Mouse (Mus musculus): ENCODE results near the gene Trank1. TPM values are rescaled to one million over a fixed set of nuclear protein-coding genes. Genes with fewer than 3 reads are reported as not detected.

Trank1 gene
- polyA plus RNA-seq, 1 experiment from 2014 or later, result 0.39 TPM

GRCm38 (mm10) chr9:111386569-111386968, 75.0 kb downstream of the Trank1 start:
- 21% methylated on average over 2 of the region's 2 CpGs for WGBS
- H3K4me3 ChIP-seq (ENCODE audit: low read depth, low read length), result no peak overlapping the region
- H3K27me3 ChIP-seq (replicated peaks; ENCODE audit: control insufficient read depth, insufficient read depth, low read length), result no peaks in the 10 kb centered on the region
- H3K4me1 ChIP-seq (replicated peaks; ENCODE audit: control insufficient read depth, insufficient read depth, low read length), result 0 out of 2 replicates have a peak, but pooled peaks cover 14% of the 10 kb centered on the region
- TF ChIP-seq CTCF (IDR thresholded peaks at IDR 0.05; ENCODE audit: low read depth), result no peak
- no peaks in the 10 kb centered on the region for H3K9me3 ChIP-seq (ENCODE audit: control insufficient read depth)
- no peaks in the 10 kb centered on the region for H3K36me3 ChIP-seq (ENCODE audit: control insufficient read depth, insufficient read depth)
- H3K9ac ChIP-seq (ENCODE audit: low read depth, low read length), result no peak overlapping the region
- ATAC-seq, result peak; percentile 26; the same call in 1 of the 2 replicates
- H3K27ac ChIP-seq (ENCODE audit: low read depth, low read length), result peak overlapping the region; percentile 74
- H3K4me2 ChIP-seq (replicated peaks; ENCODE audit: low read depth), result no peak overlapping the region

GRCm38 (mm10) chr9:111387576-111387975, 76.0 kb downstream of the Trank1 start:
- Histone ChIP-seq H3K4me1 (replicated peaks; ENCODE audit: control insufficient read depth, insufficient read depth, low read length) (0 out of 2 replicates have a peak, but pooled peaks cover 14% of the 10 kb centered on the region), H3K9ac (ENCODE audit: low read depth, low read length) (no peak overlapping the region), H3K36me3 (ENCODE audit: control insufficient read depth, insufficient read depth) (no peaks in the 10 kb centered on the region), H3K4me2 (replicated peaks; ENCODE audit: low read depth) (no peak overlapping the region), H3K27ac (ENCODE audit: low read depth, low read length) (0 out of 2 replicates have a peak overlapping the region, but pooled peaks have one; percentile 21), H3K9me3 (ENCODE audit: control insufficient read depth) (no peaks in the 10 kb centered on the region), H3K27me3 (replicated peaks; ENCODE audit: control insufficient read depth, insufficient read depth, low read length) (no peaks in the 10 kb centered on the region), H3K4me3 (ENCODE audit: low read depth, low read length) (no peak overlapping the region)
- ATAC-seq, result no peak
- TF ChIP-seq CTCF (IDR thresholded peaks at IDR 0.05; ENCODE audit: low read depth), result no peak
- 78% methylated on average over 4 of the region's 4 CpGs for WGBS

- Histone ChIP-seq H3K27me3 (replicated peaks; ENCODE audit: control insufficient read depth, insufficient read depth, low read length) (no peaks in the 10 kb centered on the region), H3K4me3 (ENCODE audit: low read depth, low read length) (no peak overlapping the region), H3K27ac (ENCODE audit: low read depth, low read length) (no peak overlapping the region), H3K4me1 (replicated peaks; ENCODE audit: control insufficient read depth, insufficient read depth, low read length) (0 out of 2 replicates have a peak, but pooled peaks cover 12% of the 10 kb centered on the region), H3K4me2 (replicated peaks; ENCODE audit: low read depth) (no peak overlapping the region), H3K9me3 (ENCODE audit: control insufficient read depth) (no peaks in the 10 kb centered on the region), H3K9ac (ENCODE audit: low read depth, low read length) (no peak overlapping the region), H3K36me3 (ENCODE audit: control insufficient read depth, insufficient read depth) (no peaks in the 10 kb centered on the region)
- no peak for TF ChIP-seq CTCF (IDR thresholded peaks at IDR 0.05; ENCODE audit: low read depth)
- WGBS, result 80% methylated on average over 9 of the region's 9 CpGs
- no peak for ATAC-seq
Measured at GRCm38 (mm10) chr9:111390016-111390415, 78.5 kb downstream of the Trank1 start.

- no peak for TF ChIP-seq CTCF (IDR thresholded peaks at IDR 0.05; ENCODE audit: low read depth)
- no peak overlapping the region for H3K4me3 ChIP-seq (ENCODE audit: low read depth, low read length)
- H3K27ac ChIP-seq (ENCODE audit: low read depth, low read length), result no peak overlapping the region
- H3K36me3 ChIP-seq (ENCODE audit: control insufficient read depth, insufficient read depth), result no peaks in the 10 kb centered on the region
- no peak for ATAC-seq
- WGBS, result 83% methylated on average over 8 of the region's 8 CpGs
- no peak overlapping the region for H3K9ac ChIP-seq (ENCODE audit: low read depth, low read length)
- no peaks in the 10 kb centered on the region for H3K9me3 ChIP-seq (ENCODE audit: control insufficient read depth)
- H3K27me3 ChIP-seq (replicated peaks; ENCODE audit: control insufficient read depth, insufficient read depth, low read length), result no peaks in the 10 kb centered on the region
- H3K4me2 ChIP-seq (replicated peaks; ENCODE audit: low read depth), result no peak overlapping the region
- H3K4me1 ChIP-seq (replicated peaks; ENCODE audit: control insufficient read depth, insufficient read depth, low read length), result 0 out of 2 replicates have a peak, but pooled peaks cover 9% of the 10 kb centered on the region
Measured at GRCm38 (mm10) chr9:111391036-111391435, 79.5 kb downstream of the Trank1 start.

GRCm38 (mm10) chr9:111391926-111392442, 80.4 kb downstream of the Trank1 start:
- H3K4me3 ChIP-seq (ENCODE audit: low read depth, low read length), result no peak overlapping the region
- H3K9ac ChIP-seq (ENCODE audit: low read depth, low read length), result no peak overlapping the region
- H3K9me3 ChIP-seq (ENCODE audit: control insufficient read depth), result no peaks in the 10 kb centered on the region
- 0 out of 2 replicates have a peak, but pooled peaks cover 4% of the 10 kb centered on the region for H3K4me1 ChIP-seq (replicated peaks; ENCODE audit: control insufficient read depth, insufficient read depth, low read length)
- TF ChIP-seq CTCF (IDR thresholded peaks at IDR 0.05; ENCODE audit: low read depth), result no peak
- H3K27ac ChIP-seq (ENCODE audit: low read depth, low read length), result no peak overlapping the region
- 86% methylated on average over 18 of the region's 18 CpGs for WGBS
- H3K27me3 ChIP-seq (replicated peaks; ENCODE audit: control insufficient read depth, insufficient read depth, low read length), result no peaks in the 10 kb centered on the region
- no peak for ATAC-seq
- H3K4me2 ChIP-seq (replicated peaks; ENCODE audit: low read depth), result no peak overlapping the region
- no peaks in the 10 kb centered on the region for H3K36me3 ChIP-seq (ENCODE audit: control insufficient read depth, insufficient read depth)

GRCm38 (mm10) chr9:111395265-111395664, 83.7 kb downstream of the Trank1 start:
- H3K27me3 ChIP-seq (replicated peaks; ENCODE audit: control insufficient read depth, insufficient read depth, low read length), result no peaks in the 10 kb centered on the region
- H3K27ac ChIP-seq (ENCODE audit: low read depth, low read length), result no peak overlapping the region
- no peak overlapping the region for H3K4me2 ChIP-seq (replicated peaks; ENCODE audit: low read depth)
- no peaks in the 10 kb centered on the region for H3K36me3 ChIP-seq (ENCODE audit: control insufficient read depth, insufficient read depth)
- TF ChIP-seq CTCF (IDR thresholded peaks at IDR 0.05; ENCODE audit: low read depth), result no peak
- no peak overlapping the region for H3K9ac ChIP-seq (ENCODE audit: low read depth, low read length)
- no peak for ATAC-seq
- 82% methylated on average over 5 of the region's 5 CpGs for WGBS
- no peak overlapping the region for H3K4me3 ChIP-seq (ENCODE audit: low read depth, low read length)
- H3K9me3 ChIP-seq (ENCODE audit: control insufficient read depth), result no peaks in the 10 kb centered on the region
- no peaks in the 10 kb centered on the region for H3K4me1 ChIP-seq (replicated peaks; ENCODE audit: control insufficient read depth, insufficient read depth, low read length)
